Mouse (Mus musculus): ENCODE results near the gene Sh3d19.

DNA sequence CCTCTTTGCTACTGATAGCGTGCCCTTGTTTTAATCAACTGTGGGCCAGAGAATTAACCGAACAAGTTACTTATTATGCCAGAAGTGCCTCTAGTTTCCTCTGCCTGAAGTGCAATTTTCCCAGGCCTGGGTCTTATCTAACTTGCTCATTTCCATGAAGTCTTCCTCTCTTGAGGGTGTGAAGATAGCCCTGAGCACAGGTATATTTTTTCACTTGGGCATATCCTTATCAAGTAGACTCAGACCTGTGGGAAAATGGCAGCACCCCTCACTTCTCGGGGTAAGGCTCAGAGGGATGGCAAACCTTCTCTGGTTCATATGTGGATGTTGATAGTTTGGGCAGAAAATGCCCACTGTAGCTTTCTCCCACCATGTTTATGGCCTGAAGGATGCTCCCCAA, 30.4 kb downstream of the Sh3d19 start:
- no peak for TF ChIP-seq POLR2A (IDR thresholded peaks at IDR 0.05; ENCODE audit: low read depth, low read length)
- no peak for TF ChIP-seq HCFC1 (IDR thresholded peaks at IDR 0.05; ENCODE audit: low read depth, low read length)
- no peak for TF ChIP-seq TCF12 (IDR thresholded peaks at IDR 0.05; ENCODE audit: low read depth, low read length)
- no peak for TF ChIP-seq CHD2 (IDR thresholded peaks at IDR 0.05; ENCODE audit: low read length)
- TF ChIP-seq CTCF (conservative IDR thresholded peaks at IDR 0.05 in 1 of 2, IDR thresholded peaks at IDR 0.05 in 1 of 2; ENCODE audit: low read depth in 2 of 2, low read length in 2 of 2): no peak
- TF ChIP-seq E2F4 (IDR thresholded peaks at IDR 0.05; ENCODE audit: insufficient replicate concordance, low read depth, low read length): no peak
- no peak for TF ChIP-seq MAFK (IDR thresholded peaks at IDR 0.05; ENCODE audit: insufficient replicate concordance, low read length)
- no peak for TF ChIP-seq JUN (IDR thresholded peaks at IDR 0.05; ENCODE audit: insufficient read depth, low read depth, low read length)
- no peak for TF ChIP-seq SMC3 (IDR thresholded peaks at IDR 0.05; ENCODE audit: low read depth, low read length)
- no peak for TF ChIP-seq ZKSCAN1 (IDR thresholded peaks at IDR 0.05; ENCODE audit: borderline replicate concordance, low read depth, low read length)
- no peak for TF ChIP-seq USF1 (IDR thresholded peaks at IDR 0.05; ENCODE audit: low read depth, low read length)
- TF ChIP-seq CHD1 (IDR thresholded peaks at IDR 0.05; ENCODE audit: low read depth, low read length): no peak
- no peak for TF ChIP-seq NELFE (IDR thresholded peaks at IDR 0.05; ENCODE audit: low read depth, low read length)
